Mouse (Mus musculus) forebrain, embryonic 14.5 days (tissue): Measurements from ENCODE around the gene Sfxn1. TPM values are rescaled to one million over a fixed set of nuclear protein-coding genes. Genes with fewer than 3 reads are reported as not detected.

Experiments used
- ATAC-seq: fragments of 200-750 bp; cut with Nextera tagmentation; 2 replicates; pipeline ENCODE4 v1.8.0; 2017; ENCODE audit warnings: mild to moderate bottlenecking, moderate library complexity
- DNase-seq: peaks from one replicate; pipeline ENCODE4 v3.0.0-alpha.2; 2015; ENCODE audit warnings: low spot score
- H3K27ac ChIP-seq: fragments of 300-500 bp; sonication (generic); 2 replicates; pipeline ENCODE4 v1.5.1; 2014; ENCODE audit warnings: low read depth, mild to moderate bottlenecking, control low read depth, low read length, moderate library complexity
- H3K27me3 ChIP-seq: fragments of 300-500 bp; sonication (generic); replicated peaks from 2 replicates; pipeline ENCODE4 v1.6.1; 2014; ENCODE audit warnings: low read length, control low read depth, mixed read lengths; ENCODE audit not compliant: control insufficient read depth, insufficient read depth
- H3K36me3 ChIP-seq: fragments of 300-500 bp; sonication (generic); 2 replicates; pipeline ENCODE4 v1.6.1; 2014; ENCODE audit warnings: low read length, control low read depth; ENCODE audit not compliant: control insufficient read depth, insufficient read depth
- H3K4me1 ChIP-seq: fragments of 300-500 bp; sonication (generic); 2 replicates; pipeline ENCODE4 v1.6.1; 2014; ENCODE audit warnings: antibody characterized with exemption, low read length, control low read depth; ENCODE audit not compliant: control insufficient read depth, insufficient read depth
- H3K4me2 ChIP-seq: fragments of 300-500 bp; sonication (generic); 2 replicates; pipeline ENCODE4 v1.6.1; 2014; ENCODE audit warnings: mild to moderate bottlenecking, control low read depth, low read length
- H3K4me3 ChIP-seq: fragments of 300-500 bp; sonication (generic); 2 replicates; pipeline ENCODE4 v1.5.1; 2014; ENCODE audit warnings: low read depth, low read length, control low read depth
- H3K9ac ChIP-seq: fragments of 300-500 bp; sonication (generic); 2 replicates; pipeline ENCODE4 v1.6.1; 2014; ENCODE audit warnings: mild to moderate bottlenecking, low read length, control low read depth, moderate library complexity
- H3K9me3 ChIP-seq: fragments of 300-500 bp; sonication (generic); replicated peaks from 2 replicates; pipeline ENCODE4 v1.6.1; 2016; ENCODE audit warnings: low read length, control low read depth, mixed read lengths; ENCODE audit not compliant: control insufficient read depth
- WGBS: fragments of 180-500 bp; shearing (Covaris S2); extraction: QIAGEN DNeasy Blood & Tissue Kit; methylation state at CpG from one replicate; pipeline ENCODE4 v1.1.7; 2014; 5-methylcytosine and 5-hydroxymethylcytosine counted together
- polyA plus RNA-seq: library from polyadenylated mRNA; unstranded; fragments of >200 nt; fragmentation: Nextera tagmentation; extraction: Ambion mirVana; gene quantifications from 2 replicates; pipeline ENCODE4 v1.2.1, GENCODE M21; 2014

Gene Sfxn1
- polyA plus RNA-seq, 1 experiment from 2014 or later: 88.8 TPM

GRCm38 (mm10) chr13:54073491-54073890, 1.8 kb downstream of the Sfxn1 start:
- Histone ChIP-seq H3K27me3 (no peaks in the 10 kb centered on the region), H3K4me2 (no peak overlapping the region), H3K27ac (no peak overlapping the region), H3K4me1 (peaks cover 8% of the 10 kb centered on the region; the same call in 1 of the 2 replicates), H3K4me3 (no peak overlapping the region), H3K36me3 (0 out of 2 replicates have a peak, but pooled peaks cover 6% of the 10 kb centered on the region), H3K9ac (no peak overlapping the region), H3K9me3 (no peaks in the 10 kb centered on the region)
- no peak for ATAC-seq
- 68% methylated on average over 2 of the region's 2 CpGs for WGBS
- no peak for DNase-seq

- Histone ChIP-seq H3K9ac (no peak overlapping the region), H3K27ac (no peak overlapping the region), H3K4me1 (peaks cover 8% of the 10 kb centered on the region; the same call in 1 of the 2 replicates), H3K27me3 (no peaks in the 10 kb centered on the region), H3K4me3 (no peak overlapping the region), H3K4me2 (no peak overlapping the region), H3K36me3 (0 out of 2 replicates have a peak, but pooled peaks cover 6% of the 10 kb centered on the region), H3K9me3 (no peaks in the 10 kb centered on the region)
- no peak for ATAC-seq
- 90% methylated on average over 2 of the region's 2 CpGs for WGBS
- DNase-seq: no peak
Measured at GRCm38 (mm10) chr13:54075416-54075815, 3.7 kb downstream of the Sfxn1 start.

GRCm38 (mm10) chr13:54076051-54076450, 4.4 kb downstream of the Sfxn1 start:
- no peaks in the 10 kb centered on the region for H3K9me3 ChIP-seq
- H3K27me3 ChIP-seq: no peaks in the 10 kb centered on the region
- ATAC-seq (no peak), DNase-seq (no peak)
- H3K27ac ChIP-seq: no peak overlapping the region
- H3K4me2 ChIP-seq: no peak overlapping the region
- WGBS: 96% methylated on average over 6 of the region's 6 CpGs
- H3K4me3 ChIP-seq: no peak overlapping the region
- H3K4me1 ChIP-seq: peaks cover 8% of the 10 kb centered on the region; the same call in 1 of the 2 replicates
- H3K9ac ChIP-seq: no peak overlapping the region
- 0 out of 2 replicates have a peak, but pooled peaks cover 6% of the 10 kb centered on the region for H3K36me3 ChIP-seq

GRCm38 (mm10) chr13:54076762-54077460, 5.2 kb downstream of the Sfxn1 start:
- 93% methylated on average over 11 of the region's 11 CpGs for WGBS
- no peak overlapping the region for H3K27ac ChIP-seq
- no peak overlapping the region for H3K9ac ChIP-seq
- no peaks in the 10 kb centered on the region for H3K9me3 ChIP-seq
- peaks cover 8% of the 10 kb centered on the region; the same call in 1 of the 2 replicates for H3K4me1 ChIP-seq
- H3K4me3 ChIP-seq: no peak overlapping the region
- H3K36me3 ChIP-seq: 0 out of 2 replicates have a peak, but pooled peaks cover 6% of the 10 kb centered on the region
- no peaks in the 10 kb centered on the region for H3K27me3 ChIP-seq
- DNase-seq (no peak), ATAC-seq (no peak)
- H3K4me2 ChIP-seq: no peak overlapping the region

- H3K9me3 ChIP-seq: no peaks in the 10 kb centered on the region
- WGBS: 89% methylated on average over 11 of the region's 11 CpGs
- no peak for ATAC-seq
- H3K36me3 ChIP-seq: 0 out of 2 replicates have a peak, but pooled peaks cover 6% of the 10 kb centered on the region
- no peak overlapping the region for H3K4me2 ChIP-seq
- peaks cover 5% of the 10 kb centered on the region; the same call in 1 of the 2 replicates for H3K4me1 ChIP-seq
- DNase-seq: no peak
- no peak overlapping the region for H3K27ac ChIP-seq
- no peak overlapping the region for H3K4me3 ChIP-seq
- no peak overlapping the region for H3K9ac ChIP-seq
- no peaks in the 10 kb centered on the region for H3K27me3 ChIP-seq
Measured at GRCm38 (mm10) chr13:54077470-54078174, 6.0 kb downstream of the Sfxn1 start.

- H3K4me2 ChIP-seq: no peak overlapping the region
- H3K9ac ChIP-seq: no peak overlapping the region
- WGBS: 78% methylated on average over 12 of the region's 12 CpGs
- H3K27ac ChIP-seq: no peak overlapping the region
- no peaks in the 10 kb centered on the region for H3K9me3 ChIP-seq
- no peaks in the 10 kb centered on the region for H3K4me1 ChIP-seq
- H3K4me3 ChIP-seq: no peak overlapping the region
- DNase-seq: peak; percentile 26
- ATAC-seq: no peak
- peaks cover 6% of the 10 kb centered on the region; the same call in 1 of the 2 replicates for H3K36me3 ChIP-seq
- H3K27me3 ChIP-seq: no peaks in the 10 kb centered on the region
Measured at GRCm38 (mm10) chr13:54079782-54080759, 8.4 kb downstream of the Sfxn1 start.

- Histone ChIP-seq H3K27ac (no peak overlapping the region), H3K27me3 (no peaks in the 10 kb centered on the region), H3K4me1 (no peaks in the 10 kb centered on the region), H3K4me3 (no peak overlapping the region), H3K36me3 (peaks cover 13% of the 10 kb centered on the region), H3K9me3 (no peaks in the 10 kb centered on the region), H3K9ac (no peak overlapping the region), H3K4me2 (no peak overlapping the region)
- ATAC-seq (no peak), DNase-seq (no peak)
- 94% methylated on average over 1 of the region's 1 CpGs for WGBS
Measured at GRCm38 (mm10) chr13:54080785-54081184, 9.1 kb downstream of the Sfxn1 start.

GRCm38 (mm10) chr13:54082946-54083345, 11.3 kb downstream of the Sfxn1 start:
- no peak for DNase-seq
- Histone ChIP-seq H3K4me2 (no peak overlapping the region), H3K4me1 (no peaks in the 10 kb centered on the region), H3K27me3 (no peaks in the 10 kb centered on the region), H3K9me3 (no peaks in the 10 kb centered on the region), H3K9ac (no peak overlapping the region), H3K27ac (no peak overlapping the region), H3K4me3 (no peak overlapping the region), H3K36me3 (peaks cover 26% of the 10 kb centered on the region)
- WGBS: 89% methylated on average over 5 of the region's 5 CpGs
- no peak for ATAC-seq
